Mouse (Mus musculus) limb, embryonic 10.5 days (tissue): ENCODE data around the gene Iqsec1. TPM values are rescaled to one million over a fixed set of nuclear protein-coding genes. Genes with fewer than 3 reads are reported as not detected.

Source experiments
- DNase-seq: peaks from one replicate; pipeline ENCODE4 v3.0.0-alpha.2; 2017; ENCODE audit warnings: low spot score
- H3K27ac ChIP-seq: fragments of 300-500 bp; sonication (generic); 2 replicates; pipeline ENCODE4 v1.5.1; 2016; ENCODE audit warnings: mild to moderate bottlenecking
- H3K27me3 ChIP-seq: fragments of 300-500 bp; sonication (generic); 2 replicates; pipeline ENCODE4 v1.6.1; 2016; ENCODE audit warnings: low read depth, mild to moderate bottlenecking; ENCODE audit not compliant: poor library complexity, severe bottlenecking
- H3K36me3 ChIP-seq: fragments of 300-500 bp; sonication (generic); 2 replicates; pipeline ENCODE4 v1.6.1; 2016; ENCODE audit warnings: mild to moderate bottlenecking, moderate library complexity
- H3K4me1 ChIP-seq: fragments of 300-500 bp; sonication (generic); 2 replicates; pipeline ENCODE4 v1.6.1; 2016
- H3K4me3 ChIP-seq: fragments of 300-500 bp; sonication (generic); 2 replicates; pipeline ENCODE4 v1.5.1; 2016; ENCODE audit warnings: mild to moderate bottlenecking, moderate library complexity
- H3K9me3 ChIP-seq: fragments of 300-500 bp; sonication (generic); replicated peaks from 2 replicates; pipeline ENCODE4 v1.6.1; 2016; ENCODE audit warnings: mild to moderate bottlenecking
- WGBS: fragments of 180-500 bp; shearing (Covaris S2); methylation state at CpG from one replicate; pipeline ENCODE4 v1.1.7; 2016; 5-methylcytosine and 5-hydroxymethylcytosine counted together
- polyA plus RNA-seq: library from polyadenylated mRNA; unstranded; fragments of >200 nt; fragmentation: Nextera tagmentation; extraction: Ambion mirVana; gene quantifications from 2 replicates; pipeline ENCODE4 v1.2.1, GENCODE M21; 2016

Iqsec1 gene
- polyA plus RNA-seq, 1 experiment from 2014 or later, result 6.7 TPM

GRCm38 (mm10) chr6:90900302-90900701, 88.2 kb downstream of the Iqsec1 start:
- WGBS, result 59% methylated on average over 6 of the region's 6 CpGs
- no peak for DNase-seq
- H3K4me3 ChIP-seq, result no peak overlapping the region
- no peaks in the 10 kb centered on the region for H3K36me3 ChIP-seq
- peaks cover 8% of the 10 kb centered on the region; the same call in 1 of the 2 replicates for H3K27me3 ChIP-seq
- H3K27ac ChIP-seq, result no peak overlapping the region
- no peaks in the 10 kb centered on the region for H3K9me3 ChIP-seq
- H3K4me1 ChIP-seq, result 0 out of 2 replicates have a peak, but pooled peaks cover 3% of the 10 kb centered on the region

- 94% methylated on average over 1 of the region's 1 CpGs for WGBS
- no peak for DNase-seq
Observed at GRCm38 (mm10) chr6:90899266-90899665, 89.2 kb downstream of the Iqsec1 start.

GRCm38 (mm10) chr6:90898107-90898506, 90.4 kb downstream of the Iqsec1 start:
- Histone ChIP-seq H3K27me3 (no peaks in the 10 kb centered on the region), H3K27ac (no peak overlapping the region), H3K9me3 (no peaks in the 10 kb centered on the region), H3K4me1 (0 out of 2 replicates have a peak, but pooled peaks cover 3% of the 10 kb centered on the region), H3K4me3 (no peak overlapping the region), H3K36me3 (no peaks in the 10 kb centered on the region)
- WGBS, result 20% methylated on average over 1 of the region's 1 CpGs
- DNase-seq, result no peak

More at GRCm38 (mm10) chr6:90899266-90899665, 89.2 kb downstream of the Iqsec1 start:
- H3K4me3 ChIP-seq, result no peak overlapping the region
- H3K36me3 ChIP-seq, result no peaks in the 10 kb centered on the region
- 0 out of 2 replicates have a peak, but pooled peaks cover 3% of the 10 kb centered on the region for H3K4me1 ChIP-seq
- H3K9me3 ChIP-seq, result no peaks in the 10 kb centered on the region
- H3K27me3 ChIP-seq, result no peaks in the 10 kb centered on the region
- no peak overlapping the region for H3K27ac ChIP-seq

- Histone ChIP-seq H3K4me1 (no peaks in the 10 kb centered on the region), H3K27me3 (no peaks in the 10 kb centered on the region), H3K27ac (no peak overlapping the region), H3K4me3 (no peak overlapping the region), H3K9me3 (no peaks in the 10 kb centered on the region), H3K36me3 (no peaks in the 10 kb centered on the region)
- no peak for DNase-seq
- 83% methylated on average over 1 of the region's 1 CpGs for WGBS
Observed at GRCm38 (mm10) chr6:90892401-90892800, 96.1 kb downstream of the Iqsec1 start.

GRCm38 (mm10) chr6:90889356-90890285, 98.9 kb downstream of the Iqsec1 start:
- H3K4me3 ChIP-seq, result no peak overlapping the region
- H3K36me3 ChIP-seq, result no peaks in the 10 kb centered on the region
- H3K27ac ChIP-seq, result no peak overlapping the region
- no peaks in the 10 kb centered on the region for H3K4me1 ChIP-seq
- 83% methylated on average over 7 of the region's 7 CpGs for WGBS
- no peaks in the 10 kb centered on the region for H3K9me3 ChIP-seq
- no peak for DNase-seq
- H3K27me3 ChIP-seq, result no peaks in the 10 kb centered on the region

- Histone ChIP-seq H3K9me3 (no peaks in the 10 kb centered on the region), H3K27me3 (no peaks in the 10 kb centered on the region), H3K4me3 (no peak overlapping the region), H3K36me3 (no peaks in the 10 kb centered on the region), H3K4me1 (no peaks in the 10 kb centered on the region), H3K27ac (no peak overlapping the region)
- WGBS, result 81% methylated on average over 5 of the region's 5 CpGs
- DNase-seq, result no peak
Observed at GRCm38 (mm10) chr6:90887024-90887775, 101.3 kb downstream of the Iqsec1 start.

GRCm38 (mm10) chr6:90885626-90886025, 102.9 kb downstream of the Iqsec1 start:
- Histone ChIP-seq H3K27ac (no peak overlapping the region), H3K27me3 (no peaks in the 10 kb centered on the region), H3K4me1 (no peaks in the 10 kb centered on the region), H3K9me3 (no peaks in the 10 kb centered on the region), H3K4me3 (no peak overlapping the region), H3K36me3 (no peaks in the 10 kb centered on the region)
- DNase-seq, result no peak
- 94% methylated on average over 1 of the region's 1 CpGs for WGBS

- no peaks in the 10 kb centered on the region for H3K27me3 ChIP-seq
- 75% methylated on average over 1 of the region's 1 CpGs for WGBS
- DNase-seq, result no peak
- no peaks in the 10 kb centered on the region for H3K36me3 ChIP-seq
- no peak overlapping the region for H3K4me3 ChIP-seq
- no peaks in the 10 kb centered on the region for H3K4me1 ChIP-seq
- no peaks in the 10 kb centered on the region for H3K9me3 ChIP-seq
- no peak overlapping the region for H3K27ac ChIP-seq
Observed at GRCm38 (mm10) chr6:90884631-90885030, 103.9 kb downstream of the Iqsec1 start.

- 87% methylated on average over 2 of the region's 2 CpGs for WGBS
- no peaks in the 10 kb centered on the region for H3K9me3 ChIP-seq
- H3K36me3 ChIP-seq, result no peaks in the 10 kb centered on the region
- no peaks in the 10 kb centered on the region for H3K4me1 ChIP-seq
- DNase-seq, result no peak
- H3K27ac ChIP-seq, result no peak overlapping the region
- no peaks in the 10 kb centered on the region for H3K27me3 ChIP-seq
- no peak overlapping the region for H3K4me3 ChIP-seq
Observed at GRCm38 (mm10) chr6:90880975-90881374, 107.5 kb downstream of the Iqsec1 start.

GRCm38 (mm10) chr6:90880404-90880803, 108.1 kb downstream of the Iqsec1 start:
- WGBS, result 62% methylated on average over 3 of the region's 3 CpGs
- no peaks in the 10 kb centered on the region for H3K4me1 ChIP-seq

GRCm38 (mm10) chr6:90871581-90871980, 116.9 kb downstream of the Iqsec1 start:
- Histone ChIP-seq H3K4me3 (no peak overlapping the region), H3K27me3 (no peaks in the 10 kb centered on the region), H3K36me3 (no peaks in the 10 kb centered on the region), H3K27ac (no peak overlapping the region), H3K4me1 (no peaks in the 10 kb centered on the region), H3K9me3 (no peaks in the 10 kb centered on the region)
- WGBS, result 91% methylated on average over 8 of the region's 8 CpGs
- no peak for DNase-seq

More at GRCm38 (mm10) chr6:90880404-90880803, 108.1 kb downstream of the Iqsec1 start:
- Histone ChIP-seq H3K27me3 (no peaks in the 10 kb centered on the region), H3K4me3 (no peak overlapping the region), H3K27ac (no peak overlapping the region), H3K9me3 (no peaks in the 10 kb centered on the region), H3K36me3 (no peaks in the 10 kb centered on the region)
- DNase-seq, result no peak

GRCm38 (mm10) chr6:90868033-90868432, 120.5 kb downstream of the Iqsec1 start:
- H3K36me3 ChIP-seq, result no peaks in the 10 kb centered on the region
- no peak overlapping the region for H3K27ac ChIP-seq
- H3K4me1 ChIP-seq, result no peaks in the 10 kb centered on the region
- H3K27me3 ChIP-seq, result no peaks in the 10 kb centered on the region
- no peaks in the 10 kb centered on the region for H3K9me3 ChIP-seq
- WGBS, result 88% methylated on average over 3 of the region's 3 CpGs
- no peak for DNase-seq
- H3K4me3 ChIP-seq, result no peak overlapping the region

- H3K9me3 ChIP-seq, result no peaks in the 10 kb centered on the region
- H3K36me3 ChIP-seq, result no peaks in the 10 kb centered on the region
- no peak for DNase-seq
- WGBS, result 92% methylated on average over 1 of the region's 1 CpGs
- H3K4me1 ChIP-seq, result no peaks in the 10 kb centered on the region
- H3K27ac ChIP-seq, result no peak overlapping the region
- H3K27me3 ChIP-seq, result no peaks in the 10 kb centered on the region
- H3K4me3 ChIP-seq, result no peak overlapping the region
Observed at GRCm38 (mm10) chr6:90861370-90861769, 127.1 kb downstream of the Iqsec1 start.
